Mouse (Mus musculus): ENCODE results near the gene F830045P16Rik. TPM values are rescaled to one million over a fixed set of nuclear protein-coding genes. Genes with fewer than 3 reads are reported as not detected.
A peak's percentile ranks its signal among the peaks of the same experiment; 100 is the strongest.
"Not testable (repeated sequence)": the region's sequence is repeated elsewhere in the genome, so short reads cannot be mapped to it uniquely, and the experiment has no call there.

F830045P16Rik gene
- polyA plus RNA-seq, 1 experiment from 2014 or later, result not detected

- TF ChIP-seq EP300 (IDR thresholded peaks at IDR 0.05) (no peak), CTCF (IDR thresholded peaks at IDR 0.05) (no peak)
- Histone ChIP-seq H3K9me3 (ENCODE audit: low read length) (no peaks in the 10 kb centered on the region), H3K27ac (ENCODE audit: low read length) (no peak overlapping the region), H3K36me3 (ENCODE audit: insufficient read depth, low read length) (no peaks in the 10 kb centered on the region), H3K9ac (replicated peaks; ENCODE audit: low read depth) (no peak overlapping the region), H3K4me1 (ENCODE audit: insufficient read depth, low read depth, low read length) (no peaks in the 10 kb centered on the region), H3K4me2 (replicated peaks; ENCODE audit: low read depth, low read length) (no peak overlapping the region), H3K27me3 (replicated peaks; ENCODE audit: insufficient read depth, low read length) (no peaks in the 10 kb centered on the region), H3K4me3 (ENCODE audit: low read depth, low read length) (no peak overlapping the region)
- ATAC-seq, result no peak
- no peak for DNase-seq (ENCODE audit: low spot score)
Measured at GRCm38 (mm10) chr2:129514401-129514667, 22.1 kb downstream of the F830045P16Rik start.

GRCm38 (mm10) chr2:129513546-129514400 is 22.6 kb downstream of the F830045P16Rik start:
- ATAC-seq, result no peak
- DNase-seq (ENCODE audit: low spot score), result no peak
- Histone ChIP-seq H3K9me3 (ENCODE audit: low read length) (no peaks in the 10 kb centered on the region), H3K9ac (replicated peaks; ENCODE audit: low read depth) (no peak overlapping the region), H3K36me3 (ENCODE audit: insufficient read depth, low read length) (no peaks in the 10 kb centered on the region), H3K27me3 (replicated peaks; ENCODE audit: insufficient read depth, low read length) (no peaks in the 10 kb centered on the region), H3K4me3 (ENCODE audit: low read depth, low read length) (no peak overlapping the region), H3K27ac (ENCODE audit: low read length) (no peak overlapping the region), H3K4me2 (replicated peaks; ENCODE audit: low read depth, low read length) (no peak overlapping the region), H3K4me1 (ENCODE audit: insufficient read depth, low read depth, low read length) (no peaks in the 10 kb centered on the region)
- no peak for TF ChIP-seq CTCF (IDR thresholded peaks at IDR 0.05)
- no peak for TF ChIP-seq EP300 (IDR thresholded peaks at IDR 0.05)
- 63% methylated on average over 6 of the region's 6 CpGs for WGBS

- H3K9me3 ChIP-seq (ENCODE audit: low read length); H3K36me3 ChIP-seq (ENCODE audit: insufficient read depth, low read length); H3K9ac ChIP-seq (replicated peaks; ENCODE audit: low read depth); DNase-seq (ENCODE audit: low spot score); H3K27ac ChIP-seq (ENCODE audit: low read length); H3K4me2 ChIP-seq (replicated peaks; ENCODE audit: low read depth, low read length); H3K4me3 ChIP-seq (ENCODE audit: low read depth, low read length); ATAC-seq; H3K4me1 ChIP-seq (ENCODE audit: insufficient read depth, low read depth, low read length); H3K27me3 ChIP-seq (replicated peaks; ENCODE audit: insufficient read depth, low read length): not testable (repeated sequence)
- WGBS, result 85% methylated on average over 7 of the region's 7 CpGs
Measured at GRCm38 (mm10) chr2:129512147-129512546, 24.3 kb downstream of the F830045P16Rik start.

GRCm38 (mm10) chr2:129502641-129503040 is 33.8 kb downstream of the F830045P16Rik start:
- peak; percentile 75 for DNase-seq (ENCODE audit: low spot score)
- TF ChIP-seq CTCF (IDR thresholded peaks at IDR 0.05), result peak; percentile 81
- no peak for TF ChIP-seq EP300 (IDR thresholded peaks at IDR 0.05)
- 16% methylated on average over 6 of the region's 6 CpGs for WGBS

GRCm38 (mm10) chr2:129489496-129490285 is 46.7 kb downstream of the F830045P16Rik start:
- no peaks in the 10 kb centered on the region for H3K27me3 ChIP-seq (replicated peaks; ENCODE audit: insufficient read depth, low read length)
- H3K27ac ChIP-seq (ENCODE audit: low read length), result no peak overlapping the region
- H3K9ac ChIP-seq (replicated peaks; ENCODE audit: low read depth), result no peak overlapping the region
- no peaks in the 10 kb centered on the region for H3K36me3 ChIP-seq (ENCODE audit: insufficient read depth, low read length)
- TF ChIP-seq EP300 (IDR thresholded peaks at IDR 0.05), result no peak
- no peak for TF ChIP-seq CTCF (IDR thresholded peaks at IDR 0.05)
- H3K4me1 ChIP-seq (ENCODE audit: insufficient read depth, low read depth, low read length), result no peaks in the 10 kb centered on the region
- no peaks in the 10 kb centered on the region for H3K9me3 ChIP-seq (ENCODE audit: low read length)
- ATAC-seq, result no peak
- DNase-seq (ENCODE audit: low spot score), result peak; percentile 16
- no peak overlapping the region for H3K4me2 ChIP-seq (replicated peaks; ENCODE audit: low read depth, low read length)
- no peak overlapping the region for H3K4me3 ChIP-seq (ENCODE audit: low read depth, low read length)
- 60% methylated on average over 3 of the region's 3 CpGs for whole genome bisulfite sequencing

More at GRCm38 (mm10) chr2:129502641-129503040, 33.8 kb downstream of the F830045P16Rik start:
- Histone ChIP-seq H3K4me3 (ENCODE audit: low read depth, low read length) (no peak overlapping the region), H3K27me3 (replicated peaks; ENCODE audit: insufficient read depth, low read length) (no peaks in the 10 kb centered on the region), H3K4me2 (replicated peaks; ENCODE audit: low read depth, low read length) (no peak overlapping the region), H3K4me1 (ENCODE audit: insufficient read depth, low read depth, low read length) (no peaks in the 10 kb centered on the region), H3K9ac (replicated peaks; ENCODE audit: low read depth) (no peak overlapping the region), H3K9me3 (ENCODE audit: low read length) (no peaks in the 10 kb centered on the region), H3K27ac (ENCODE audit: low read length) (no peak overlapping the region), H3K36me3 (ENCODE audit: insufficient read depth, low read length) (no peaks in the 10 kb centered on the region)
- ATAC-seq, result no peak

GRCm38 (mm10) chr2:129483150-129483549 is 53.3 kb downstream of the F830045P16Rik start:
- Histone ChIP-seq H3K36me3 (ENCODE audit: insufficient read depth, low read length) (no peaks in the 10 kb centered on the region), H3K9me3 (ENCODE audit: low read length) (no peaks in the 10 kb centered on the region), H3K4me2 (replicated peaks; ENCODE audit: low read depth, low read length) (no peak overlapping the region), H3K4me1 (ENCODE audit: insufficient read depth, low read depth, low read length) (no peaks in the 10 kb centered on the region), H3K27me3 (replicated peaks; ENCODE audit: insufficient read depth, low read length) (no peaks in the 10 kb centered on the region), H3K4me3 (ENCODE audit: low read depth, low read length) (no peak overlapping the region), H3K27ac (ENCODE audit: low read length) (no peak overlapping the region), H3K9ac (replicated peaks; ENCODE audit: low read depth) (no peak overlapping the region)
- WGBS, result 87% methylated on average over 3 of the region's 3 CpGs
- no peak for TF ChIP-seq CTCF (IDR thresholded peaks at IDR 0.05)
- TF ChIP-seq EP300 (IDR thresholded peaks at IDR 0.05), result no peak
- no peak for ATAC-seq
- no peak for DNase-seq (ENCODE audit: low spot score)

All from lung, postnatal 0 days (tissue).